Mouse (Mus musculus) heart, adult 11 months (tissue): ENCODE results near the gene Urm1.
"Not testable (repeated sequence)": the region's sequence is repeated elsewhere in the genome, so short reads cannot be mapped to it uniquely, and the experiment has no call there.

Source experiments
- DNase-seq: peaks from one replicate; pipeline ENCODE4 v3.0.0; 2022

Gene Urm1

GRCm38 (mm10) chr2:29868949-29869645 lies 49.2 kb downstream of the Urm1 start, which contains the start of gene Cercam:
Cercam (plus strand) TSS chr2:29869164.
- DNase-seq = peak; percentile 98

- peak; percentile 97 for DNase-seq
Measured at GRCm38 (mm10) chr2:29869646-29870451, 50.0 kb downstream of the Urm1 start.

GRCm38 (mm10) chr2:29872581-29873295 lies 52.9 kb downstream of the Urm1 start:
- DNase-seq = no peak

GRCm38 (mm10) chr2:29873801-29874200 lies 53.9 kb downstream of the Urm1 start:
- no peak for DNase-seq

- DNase-seq = no peak
Measured at GRCm38 (mm10) chr2:29878061-29878460, 58.2 kb downstream of the Urm1 start.

GRCm38 (mm10) chr2:29879191-29879590 lies 59.3 kb downstream of the Urm1 start:
- DNase-seq = no peak

- DNase-seq = peak; percentile 94
Measured at GRCm38 (mm10) chr2:29879964-29880830, 60.3 kb downstream of the Urm1 start.

- not testable (repeated sequence) for DNase-seq
Measured at GRCm38 (mm10) chr2:29886659-29887292, 66.9 kb downstream of the Urm1 start.

GRCm38 (mm10) chr2:29889066-29889944 lies 69.4 kb downstream of the Urm1 start, which contains the start of gene Odf2:
Odf2 (plus strand) TSS chr2:29889221.
- DNase-seq = peak; percentile 100

GRCm38 (mm10) chr2:29889991-29890833 lies 70.3 kb downstream of the Urm1 start:
- DNase-seq = peak; percentile 99

- no peak for DNase-seq
Measured at GRCm38 (mm10) chr2:29891773-29892172, 71.9 kb downstream of the Urm1 start.
